Mouse (Mus musculus): ENCODE measurements around the gene Phactr2. TPM values are rescaled to one million over a fixed set of nuclear protein-coding genes. Genes with fewer than 3 reads are reported as not detected.

The Phactr2 gene
- polyA plus RNA-seq, 1 experiment, result 2.3 TPM

DNA sequence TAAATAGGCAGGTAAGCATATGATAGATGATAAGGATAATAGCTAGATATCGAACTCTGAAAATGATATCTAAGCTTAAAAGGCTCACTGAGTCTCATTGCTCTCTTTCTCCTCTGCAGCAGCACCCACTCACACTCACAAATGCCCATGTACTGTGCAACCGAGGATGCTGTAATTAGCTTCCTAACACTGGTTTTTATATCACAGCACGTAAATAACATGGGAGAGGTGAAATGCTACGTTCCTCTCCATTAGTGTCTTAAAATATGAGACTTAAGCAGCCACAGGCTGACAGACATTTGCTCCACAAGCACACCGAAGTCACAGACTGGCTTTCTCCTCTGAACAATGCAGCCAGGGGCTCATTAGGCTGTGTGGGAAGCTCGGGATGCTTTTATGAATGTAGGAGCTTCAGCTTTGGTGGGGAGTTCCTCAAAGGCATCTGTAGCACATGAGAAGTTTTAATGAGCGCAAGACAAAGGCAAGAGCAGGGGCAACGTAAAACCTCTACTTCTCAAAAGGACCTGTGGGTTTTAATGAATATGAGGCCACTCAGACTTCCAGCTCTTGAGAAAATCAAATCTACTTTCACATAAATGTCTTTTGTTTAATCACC, 58.6 kb downstream of the Phactr2 start:
- Histone ChIP-seq H3K4me1 (no peaks in the 10 kb centered on the region), H3K36me3 (replicated peaks; ENCODE audit: low read length) (no peaks in the 10 kb centered on the region), H3K4me3 (replicated peaks) (no peak overlapping the region), H3K27me3 (replicated peaks) (peaks cover 14% of the 10 kb centered on the region), H3K9me3 (no peaks in the 10 kb centered on the region)
- TF ChIP-seq FLI1 (IDR thresholded peaks at IDR 0.05; ENCODE audit: low read length) (no peak), GATA1 (IDR thresholded peaks at IDR 0.05; ENCODE audit: borderline replicate concordance, low read length) (no peak)

DNA sequence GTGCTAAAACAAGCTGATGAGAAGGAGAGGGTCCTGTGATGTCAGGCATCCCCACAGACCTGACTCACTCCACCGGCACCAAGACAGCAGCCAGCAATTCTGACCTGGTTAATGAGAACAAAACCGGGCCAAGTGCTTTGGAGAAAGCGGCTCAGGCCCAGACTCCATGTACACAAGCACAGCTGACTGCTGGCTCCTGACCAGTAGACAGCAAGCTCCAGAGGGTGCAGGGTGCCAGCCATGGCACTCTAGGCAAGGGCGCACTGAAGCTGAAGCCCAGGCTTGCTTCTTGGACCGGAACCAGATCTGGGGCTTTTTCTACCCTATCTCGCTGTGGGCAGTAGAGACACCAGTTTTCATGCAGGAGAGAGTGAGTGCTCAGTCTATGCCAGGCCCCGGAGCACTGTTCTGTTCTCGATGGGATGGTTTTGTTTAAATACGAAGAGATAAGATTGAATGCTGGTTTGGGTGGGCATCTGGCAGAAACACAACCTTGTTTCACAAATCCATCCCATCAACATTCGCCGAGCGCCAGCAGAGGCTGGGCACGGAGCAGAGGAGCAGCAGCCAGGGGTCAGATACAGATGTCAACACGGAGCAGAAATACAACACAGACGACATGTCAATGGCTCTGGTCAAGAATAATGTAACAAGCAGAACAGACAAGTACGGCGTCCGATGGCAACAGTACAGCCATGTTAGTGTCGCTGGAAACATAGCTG, 61.8 kb downstream of the Phactr2 start:
- H3K4me1 ChIP-seq, result no peaks in the 10 kb centered on the region
- no peaks in the 10 kb centered on the region for H3K9me3 ChIP-seq
- no peaks in the 10 kb centered on the region for H3K36me3 ChIP-seq (replicated peaks; ENCODE audit: low read length)
- peaks cover 15% of the 10 kb centered on the region for H3K27me3 ChIP-seq (replicated peaks)
- no peak overlapping the region for H3K4me3 ChIP-seq (replicated peaks)
- TF ChIP-seq FLI1 (IDR thresholded peaks at IDR 0.05; ENCODE audit: low read length), result no peak
- no peak for TF ChIP-seq GATA1 (IDR thresholded peaks at IDR 0.05; ENCODE audit: borderline replicate concordance, low read length)

DNA sequence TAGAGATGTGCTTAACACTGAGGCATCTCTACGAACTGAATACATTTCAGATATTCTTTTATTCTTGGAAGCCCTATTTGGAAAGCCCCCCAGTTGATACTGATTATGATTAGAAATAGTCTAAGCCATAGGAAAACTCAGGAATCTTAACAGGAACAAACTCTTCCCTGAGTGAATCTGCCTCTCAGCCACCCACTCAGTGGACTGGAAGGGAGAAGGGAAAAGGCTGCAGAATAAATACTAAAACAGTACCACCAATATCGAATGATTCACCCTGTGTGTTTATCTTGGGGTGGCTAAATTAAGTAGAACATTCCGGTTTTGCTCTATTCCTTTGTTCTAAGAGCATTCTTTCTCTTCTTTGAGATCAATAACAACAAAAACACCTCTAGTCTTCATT, 63.2 kb downstream of the Phactr2 start:
- Histone ChIP-seq H3K9me3 (no peaks in the 10 kb centered on the region), H3K36me3 (replicated peaks; ENCODE audit: low read length) (no peaks in the 10 kb centered on the region), H3K27me3 (replicated peaks) (peaks cover 13% of the 10 kb centered on the region), H3K4me3 (replicated peaks) (no peak overlapping the region), H3K4me1 (no peaks in the 10 kb centered on the region)
- TF ChIP-seq FLI1 (IDR thresholded peaks at IDR 0.05; ENCODE audit: low read length), result no peak
- TF ChIP-seq GATA1 (IDR thresholded peaks at IDR 0.05; ENCODE audit: borderline replicate concordance, low read length), result no peak

DNA sequence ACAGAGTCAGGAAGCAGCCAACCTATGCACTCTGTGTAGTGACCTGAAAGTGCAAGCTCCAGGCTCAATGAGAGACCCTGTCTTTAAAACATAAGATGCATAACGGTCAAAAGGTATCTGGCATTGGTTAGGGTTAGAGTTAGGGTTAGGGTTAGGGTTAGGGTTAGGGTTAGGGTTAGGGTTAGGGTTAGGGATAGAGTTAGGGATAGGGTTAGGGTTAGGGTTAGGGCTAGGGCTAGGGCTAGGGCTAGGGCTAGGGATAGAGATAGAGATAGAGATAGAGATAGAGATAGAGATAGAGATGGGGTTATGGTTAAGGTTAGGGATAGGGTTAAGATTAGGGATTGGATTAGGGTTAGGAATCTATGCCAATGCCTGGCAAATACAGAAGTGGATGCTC, 72.2 kb downstream of the Phactr2 start:
- no peaks in the 10 kb centered on the region for H3K27me3 ChIP-seq (replicated peaks)
- TF ChIP-seq GATA1 (IDR thresholded peaks at IDR 0.05; ENCODE audit: borderline replicate concordance, low read length) (no peak), FLI1 (IDR thresholded peaks at IDR 0.05; ENCODE audit: low read length) (no peak)
- H3K4me1 ChIP-seq, result no peaks in the 10 kb centered on the region

DNA sequence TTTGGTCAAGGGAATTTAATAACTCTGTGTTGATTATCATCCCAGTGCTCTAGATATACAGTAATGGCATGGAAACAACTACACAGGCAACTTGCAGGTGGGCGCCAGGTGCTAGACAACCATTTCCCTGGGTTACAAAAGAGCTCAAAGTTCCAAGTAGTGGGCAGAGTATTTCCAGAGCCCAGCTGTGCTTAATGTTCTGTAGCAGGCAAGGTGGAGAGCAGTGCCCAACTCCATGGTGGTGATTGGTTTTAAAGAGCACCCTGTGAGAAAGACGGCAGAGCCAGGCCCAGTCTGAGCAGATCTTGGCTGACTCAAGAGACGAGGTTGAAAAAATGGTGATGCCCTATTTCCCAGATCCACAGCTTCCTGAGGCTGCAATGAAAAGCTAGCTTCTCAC, 78.5 kb downstream of the Phactr2 start:
- Histone ChIP-seq H3K9me3 (0 out of 2 replicates have a peak, but pooled peaks cover 5% of the 10 kb centered on the region), H3K4me3 (replicated peaks) (no peak overlapping the region), H3K4me1 (no peaks in the 10 kb centered on the region), H3K36me3 (replicated peaks; ENCODE audit: low read length) (no peaks in the 10 kb centered on the region), H3K27me3 (replicated peaks) (no peaks in the 10 kb centered on the region)
- TF ChIP-seq FLI1 (IDR thresholded peaks at IDR 0.05; ENCODE audit: low read length) (no peak), GATA1 (IDR thresholded peaks at IDR 0.05; ENCODE audit: borderline replicate concordance, low read length) (no peak)

More for the DNA sequence above, 72.2 kb downstream of the Phactr2 start:
- no peaks in the 10 kb centered on the region for H3K36me3 ChIP-seq (replicated peaks; ENCODE audit: low read length)
- H3K9me3 ChIP-seq, result 0 out of 2 replicates have a peak, but pooled peaks cover 6% of the 10 kb centered on the region
- H3K4me3 ChIP-seq (replicated peaks), result no peak overlapping the region

DNA sequence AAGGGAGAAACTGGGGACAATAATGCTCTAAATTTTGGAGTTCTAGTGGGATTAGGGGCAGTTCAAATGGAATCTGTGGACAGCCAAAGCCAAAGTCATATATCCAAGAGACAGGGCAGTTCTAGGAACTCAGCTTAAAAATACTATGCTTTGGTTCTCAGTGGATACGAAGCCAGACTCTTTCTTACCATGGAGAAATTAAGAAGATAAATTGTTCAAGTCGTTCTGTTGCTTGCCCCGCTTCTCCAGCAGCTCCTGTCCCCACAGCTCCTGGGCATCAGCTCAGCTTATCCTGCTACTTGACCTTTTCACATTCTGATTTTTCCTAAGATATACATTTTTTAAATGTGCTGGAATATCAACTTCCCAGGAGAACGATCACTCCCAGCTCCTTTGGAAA, 80.2 kb downstream of the Phactr2 start:
- no peak for TF ChIP-seq FLI1 (IDR thresholded peaks at IDR 0.05; ENCODE audit: low read length)
- no peak for TF ChIP-seq GATA1 (IDR thresholded peaks at IDR 0.05; ENCODE audit: borderline replicate concordance, low read length)
- H3K4me1 ChIP-seq, result no peaks in the 10 kb centered on the region
- no peaks in the 10 kb centered on the region for H3K9me3 ChIP-seq
- H3K27me3 ChIP-seq (replicated peaks), result no peaks in the 10 kb centered on the region
- H3K36me3 ChIP-seq (replicated peaks; ENCODE audit: low read length), result no peaks in the 10 kb centered on the region
- no peak overlapping the region for H3K4me3 ChIP-seq (replicated peaks)

DNA sequence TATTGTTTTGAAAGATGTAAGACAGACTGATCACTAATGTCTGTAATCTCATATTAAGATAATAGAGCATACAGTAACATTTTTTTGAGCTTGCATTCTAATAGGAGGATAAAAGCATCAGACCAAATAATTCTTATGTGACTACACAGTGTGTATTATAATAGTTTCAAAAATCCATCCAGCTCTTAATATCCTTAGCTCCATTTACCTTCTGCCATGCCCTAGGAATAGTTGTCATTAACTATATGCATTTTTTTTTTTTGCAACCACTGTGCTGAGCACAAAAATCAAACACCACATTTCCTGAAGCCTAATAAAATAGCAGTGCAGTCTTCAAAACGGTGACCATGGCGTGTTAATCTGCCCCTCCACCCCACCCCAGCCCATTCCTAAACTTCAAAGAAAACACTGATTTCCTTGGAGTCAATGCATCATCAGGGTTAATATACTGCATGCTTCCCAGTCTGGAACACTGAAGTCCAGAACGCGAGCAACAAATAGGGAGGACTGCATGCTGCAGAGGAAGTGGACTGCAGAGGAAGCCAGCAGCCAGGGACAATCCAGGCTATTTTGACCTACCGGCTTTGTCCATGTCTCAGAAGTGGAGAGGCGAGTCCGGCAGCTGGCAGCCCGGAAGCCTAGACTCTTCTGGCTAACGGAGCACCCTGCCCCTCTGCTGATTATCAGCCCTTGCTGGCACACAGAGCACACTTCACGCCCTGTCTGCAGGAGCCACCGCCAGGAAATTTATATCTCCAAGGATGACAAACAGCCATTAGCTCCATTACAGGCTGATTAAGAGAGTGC, 85.9 kb downstream of the Phactr2 start:
- H3K36me3 ChIP-seq (replicated peaks; ENCODE audit: low read length), result no peaks in the 10 kb centered on the region
- no peak for TF ChIP-seq GATA1 (IDR thresholded peaks at IDR 0.05; ENCODE audit: borderline replicate concordance, low read length)
- no peak for TF ChIP-seq FLI1 (IDR thresholded peaks at IDR 0.05; ENCODE audit: low read length)
- H3K9me3 ChIP-seq, result no peaks in the 10 kb centered on the region
- H3K4me1 ChIP-seq, result peaks cover 7% of the 10 kb centered on the region; the same call in 1 of the 2 replicates
- peak overlapping the region; percentile 76 for H3K4me3 ChIP-seq (replicated peaks)
- H3K27me3 ChIP-seq (replicated peaks), result no peaks in the 10 kb centered on the region

DNA sequence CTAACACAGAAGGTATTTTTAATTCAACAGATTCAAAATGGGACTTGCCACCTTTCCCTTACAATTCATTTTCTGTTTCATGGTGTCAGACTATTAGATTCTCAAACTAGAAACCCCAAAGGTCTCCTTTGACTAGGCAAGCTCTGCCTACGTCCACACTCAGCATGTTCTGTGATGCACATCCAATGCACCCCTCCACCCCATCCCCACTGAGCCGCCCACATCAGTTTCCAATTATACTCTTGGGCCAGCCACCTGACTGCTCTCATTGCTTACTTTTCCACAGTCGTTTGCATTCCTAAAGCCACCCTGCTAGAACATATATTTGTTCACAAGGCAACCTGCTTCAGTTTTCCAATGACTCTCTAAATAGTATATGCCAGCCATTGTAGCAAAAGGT, 89.3 kb downstream of the Phactr2 start:
- H3K36me3 ChIP-seq (replicated peaks; ENCODE audit: low read length), result no peaks in the 10 kb centered on the region
- H3K27me3 ChIP-seq (replicated peaks), result no peaks in the 10 kb centered on the region
- peaks cover 7% of the 10 kb centered on the region; the same call in 1 of the 2 replicates for H3K4me1 ChIP-seq
- no peaks in the 10 kb centered on the region for H3K9me3 ChIP-seq
- H3K4me3 ChIP-seq (replicated peaks), result no peak overlapping the region
- no peak for TF ChIP-seq FLI1 (IDR thresholded peaks at IDR 0.05; ENCODE audit: low read length)
- TF ChIP-seq GATA1 (IDR thresholded peaks at IDR 0.05; ENCODE audit: borderline replicate concordance, low read length), result no peak

DNA sequence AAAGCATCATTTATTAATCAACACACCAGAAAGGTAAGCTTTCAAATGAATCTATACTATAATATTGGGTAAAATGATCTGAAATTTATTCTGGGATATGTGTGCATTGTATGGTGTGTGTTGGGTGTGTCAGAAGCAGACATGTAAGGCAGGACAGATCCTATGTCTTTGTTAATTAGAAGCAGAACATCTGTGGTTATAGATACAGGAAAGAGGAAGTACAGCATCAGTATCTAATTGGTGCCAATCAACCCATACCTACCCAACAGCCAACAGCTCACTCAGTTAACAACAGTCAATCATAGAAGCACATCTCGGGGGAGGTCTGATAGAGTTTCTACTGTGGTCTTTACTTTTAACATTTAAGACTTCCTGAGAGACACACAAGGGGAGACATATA, 96.3 kb downstream of the Phactr2 start:
- Histone ChIP-seq H3K27me3 (replicated peaks) (peaks cover 2% of the 10 kb centered on the region), H3K9me3 (no peaks in the 10 kb centered on the region), H3K4me3 (replicated peaks) (no peak overlapping the region), H3K36me3 (replicated peaks; ENCODE audit: low read length) (no peaks in the 10 kb centered on the region), H3K4me1 (no peaks in the 10 kb centered on the region)
- no peak for TF ChIP-seq FLI1 (IDR thresholded peaks at IDR 0.05; ENCODE audit: low read length)
- TF ChIP-seq GATA1 (IDR thresholded peaks at IDR 0.05; ENCODE audit: borderline replicate concordance, low read length), result no peak

Data from megakaryocyte, embryonic 14.5 days (primary cell).